Mouse (Mus musculus): ENCODE data around the gene Mmgt2. TPM values are rescaled to one million over a fixed set of nuclear protein-coding genes. Genes with fewer than 3 reads are reported as not detected.

The Mmgt2 gene
- polyA plus RNA-seq, 1 experiment from 2014 or later, result 44.4 TPM

GRCm38 (mm10) chr11:62679954-62680353 is 31.5 kb downstream of the Mmgt2 start:
- H3K4me2 ChIP-seq (ENCODE audit: low read depth, low read length), result no peak overlapping the region
- no peaks in the 10 kb centered on the region for H3K36me3 ChIP-seq (replicated peaks; ENCODE audit: control insufficient read depth, insufficient read depth, low read depth, low read length)
- H3K4me3 ChIP-seq (ENCODE audit: low read depth, low read length), result no peak overlapping the region
- no peaks in the 10 kb centered on the region; the same call in 1 of the 2 replicates for H3K4me1 ChIP-seq (ENCODE audit: control insufficient read depth, insufficient read depth, low read length)
- WGBS, result 80% methylated on average over 4 of the region's 4 CpGs
- H3K27ac ChIP-seq (replicated peaks; ENCODE audit: low read depth, low read length), result no peak overlapping the region
- no peak for DNase-seq (ENCODE audit: low spot score)
- H3K9ac ChIP-seq (replicated peaks; ENCODE audit: low read length), result no peak overlapping the region
- no peak for ATAC-seq (replicated peaks; ENCODE audit: insufficient number of reproducible peaks, low FRiP score, low TSS enrichment, low read depth)
- no peaks in the 10 kb centered on the region for H3K27me3 ChIP-seq (ENCODE audit: control insufficient read depth, insufficient read depth, low read length)
- no peaks in the 10 kb centered on the region for H3K9me3 ChIP-seq (replicated peaks; ENCODE audit: control insufficient read depth, low read length)

- H3K36me3 ChIP-seq (replicated peaks; ENCODE audit: control insufficient read depth, insufficient read depth, low read depth, low read length), result no peaks in the 10 kb centered on the region
- ATAC-seq (replicated peaks; ENCODE audit: insufficient number of reproducible peaks, low FRiP score, low TSS enrichment, low read depth) (no peak), DNase-seq (ENCODE audit: low spot score) (no peak)
- no peak overlapping the region for H3K4me2 ChIP-seq (ENCODE audit: low read depth, low read length)
- no peak overlapping the region for H3K4me3 ChIP-seq (ENCODE audit: low read depth, low read length)
- WGBS, result 96% methylated on average over 3 of the region's 3 CpGs
- no peak overlapping the region for H3K9ac ChIP-seq (replicated peaks; ENCODE audit: low read length)
- no peaks in the 10 kb centered on the region for H3K4me1 ChIP-seq (ENCODE audit: control insufficient read depth, insufficient read depth, low read length)
- no peaks in the 10 kb centered on the region for H3K9me3 ChIP-seq (replicated peaks; ENCODE audit: control insufficient read depth, low read length)
- H3K27ac ChIP-seq (replicated peaks; ENCODE audit: low read depth, low read length), result no peak overlapping the region
- no peaks in the 10 kb centered on the region for H3K27me3 ChIP-seq (ENCODE audit: control insufficient read depth, insufficient read depth, low read length)
Measured at GRCm38 (mm10) chr11:62691592-62691991, 43.1 kb downstream of the Mmgt2 start.

GRCm38 (mm10) chr11:62693299-62694184 is 45.1 kb downstream of the Mmgt2 start:
- H3K9me3 ChIP-seq (replicated peaks; ENCODE audit: control insufficient read depth, low read length), result no peaks in the 10 kb centered on the region
- H3K4me1 ChIP-seq (ENCODE audit: control insufficient read depth, insufficient read depth, low read length), result no peaks in the 10 kb centered on the region
- H3K9ac ChIP-seq (replicated peaks; ENCODE audit: low read length), result no peak overlapping the region
- no peak overlapping the region for H3K4me3 ChIP-seq (ENCODE audit: low read depth, low read length)
- DNase-seq (ENCODE audit: low spot score) (peak; percentile 93), ATAC-seq (replicated peaks; ENCODE audit: insufficient number of reproducible peaks, low FRiP score, low TSS enrichment, low read depth) (no peak)
- H3K36me3 ChIP-seq (replicated peaks; ENCODE audit: control insufficient read depth, insufficient read depth, low read depth, low read length), result no peaks in the 10 kb centered on the region
- no peak overlapping the region for H3K4me2 ChIP-seq (ENCODE audit: low read depth, low read length)
- WGBS, result 22% methylated on average over 9 of the region's 11 CpGs
- H3K27me3 ChIP-seq (ENCODE audit: control insufficient read depth, insufficient read depth, low read length), result no peaks in the 10 kb centered on the region
- no peak overlapping the region for H3K27ac ChIP-seq (replicated peaks; ENCODE audit: low read depth, low read length)

GRCm38 (mm10) chr11:62695126-62695525 is 46.7 kb downstream of the Mmgt2 start:
- no peak overlapping the region for H3K4me3 ChIP-seq (ENCODE audit: low read depth, low read length)

GRCm38 (mm10) chr11:62699749-62700148 is 51.3 kb downstream of the Mmgt2 start:
- Histone ChIP-seq H3K27me3 (ENCODE audit: control insufficient read depth, insufficient read depth, low read length) (no peaks in the 10 kb centered on the region), H3K27ac (replicated peaks; ENCODE audit: low read depth, low read length) (no peak overlapping the region), H3K4me3 (ENCODE audit: low read depth, low read length) (no peak overlapping the region), H3K4me1 (ENCODE audit: control insufficient read depth, insufficient read depth, low read length) (no peaks in the 10 kb centered on the region), H3K9ac (replicated peaks; ENCODE audit: low read length) (no peak overlapping the region), H3K9me3 (replicated peaks; ENCODE audit: control insufficient read depth, low read length) (no peaks in the 10 kb centered on the region), H3K4me2 (ENCODE audit: low read depth, low read length) (no peak overlapping the region), H3K36me3 (replicated peaks; ENCODE audit: control insufficient read depth, insufficient read depth, low read depth, low read length) (no peaks in the 10 kb centered on the region)
- ATAC-seq (replicated peaks; ENCODE audit: insufficient number of reproducible peaks, low FRiP score, low TSS enrichment, low read depth) (no peak), DNase-seq (ENCODE audit: low spot score) (no peak)
- WGBS, result 61% methylated on average over 4 of the region's 4 CpGs

More at GRCm38 (mm10) chr11:62695126-62695525, 46.7 kb downstream of the Mmgt2 start:
- Histone ChIP-seq H3K4me1 (ENCODE audit: control insufficient read depth, insufficient read depth, low read length) (no peaks in the 10 kb centered on the region), H3K9me3 (replicated peaks; ENCODE audit: control insufficient read depth, low read length) (no peaks in the 10 kb centered on the region), H3K27me3 (ENCODE audit: control insufficient read depth, insufficient read depth, low read length) (no peaks in the 10 kb centered on the region), H3K4me2 (ENCODE audit: low read depth, low read length) (no peak overlapping the region), H3K9ac (replicated peaks; ENCODE audit: low read length) (no peak overlapping the region), H3K27ac (replicated peaks; ENCODE audit: low read depth, low read length) (no peak overlapping the region), H3K36me3 (replicated peaks; ENCODE audit: control insufficient read depth, insufficient read depth, low read depth, low read length) (no peaks in the 10 kb centered on the region)
- DNase-seq (ENCODE audit: low spot score) (no peak), ATAC-seq (replicated peaks; ENCODE audit: insufficient number of reproducible peaks, low FRiP score, low TSS enrichment, low read depth) (no peak)
- 92% methylated on average over 8 of the region's 8 CpGs for WGBS

- 84% methylated on average over 1 of the region's 1 CpGs for WGBS
- H3K27ac ChIP-seq (replicated peaks; ENCODE audit: low read depth, low read length), result no peak overlapping the region
- no peaks in the 10 kb centered on the region for H3K9me3 ChIP-seq (replicated peaks; ENCODE audit: control insufficient read depth, low read length)
- H3K4me2 ChIP-seq (ENCODE audit: low read depth, low read length), result no peak overlapping the region
- no peaks in the 10 kb centered on the region for H3K4me1 ChIP-seq (ENCODE audit: control insufficient read depth, insufficient read depth, low read length)
- DNase-seq (ENCODE audit: low spot score) (no peak), ATAC-seq (replicated peaks; ENCODE audit: insufficient number of reproducible peaks, low FRiP score, low TSS enrichment, low read depth) (no peak)
- H3K4me3 ChIP-seq (ENCODE audit: low read depth, low read length), result no peak overlapping the region
- H3K36me3 ChIP-seq (replicated peaks; ENCODE audit: control insufficient read depth, insufficient read depth, low read depth, low read length), result no peaks in the 10 kb centered on the region
- no peaks in the 10 kb centered on the region for H3K27me3 ChIP-seq (ENCODE audit: control insufficient read depth, insufficient read depth, low read length)
- no peak overlapping the region for H3K9ac ChIP-seq (replicated peaks; ENCODE audit: low read length)
Measured at GRCm38 (mm10) chr11:62701218-62701617, 52.8 kb downstream of the Mmgt2 start.

- Histone ChIP-seq H3K4me2 (ENCODE audit: low read depth, low read length) (no peak overlapping the region), H3K9ac (replicated peaks; ENCODE audit: low read length) (no peak overlapping the region), H3K27ac (replicated peaks; ENCODE audit: low read depth, low read length) (no peak overlapping the region), H3K36me3 (replicated peaks; ENCODE audit: control insufficient read depth, insufficient read depth, low read depth, low read length) (no peaks in the 10 kb centered on the region), H3K4me1 (ENCODE audit: control insufficient read depth, insufficient read depth, low read length) (no peaks in the 10 kb centered on the region), H3K9me3 (replicated peaks; ENCODE audit: control insufficient read depth, low read length) (no peaks in the 10 kb centered on the region), H3K4me3 (ENCODE audit: low read depth, low read length) (no peak overlapping the region), H3K27me3 (ENCODE audit: control insufficient read depth, insufficient read depth, low read length) (no peaks in the 10 kb centered on the region)
- ATAC-seq (replicated peaks; ENCODE audit: insufficient number of reproducible peaks, low FRiP score, low TSS enrichment, low read depth) (no peak), DNase-seq (ENCODE audit: low spot score) (no peak)
- WGBS, result 91% methylated on average over 2 of the region's 2 CpGs
Measured at GRCm38 (mm10) chr11:62706141-62706540, 57.7 kb downstream of the Mmgt2 start.

GRCm38 (mm10) chr11:62708252-62708651 is 59.8 kb downstream of the Mmgt2 start:
- no peak overlapping the region for H3K4me3 ChIP-seq (ENCODE audit: low read depth, low read length)
- no peaks in the 10 kb centered on the region for H3K4me1 ChIP-seq (ENCODE audit: control insufficient read depth, insufficient read depth, low read length)
- H3K4me2 ChIP-seq (ENCODE audit: low read depth, low read length), result no peak overlapping the region
- no peak overlapping the region for H3K27ac ChIP-seq (replicated peaks; ENCODE audit: low read depth, low read length)
- H3K9ac ChIP-seq (replicated peaks; ENCODE audit: low read length), result no peak overlapping the region
- DNase-seq (ENCODE audit: low spot score), result no peak
- H3K27me3 ChIP-seq (ENCODE audit: control insufficient read depth, insufficient read depth, low read length), result no peaks in the 10 kb centered on the region
- ATAC-seq (replicated peaks; ENCODE audit: insufficient number of reproducible peaks, low FRiP score, low TSS enrichment, low read depth), result no peak
- 85% methylated on average over 7 of the region's 7 CpGs for whole genome bisulfite sequencing
- H3K36me3 ChIP-seq (replicated peaks; ENCODE audit: control insufficient read depth, insufficient read depth, low read depth, low read length), result no peaks in the 10 kb centered on the region
- no peaks in the 10 kb centered on the region for H3K9me3 ChIP-seq (replicated peaks; ENCODE audit: control insufficient read depth, low read length)
